8 mouse cellular contexts compared by ENCODE assay signal in the genomic region with DNA sequence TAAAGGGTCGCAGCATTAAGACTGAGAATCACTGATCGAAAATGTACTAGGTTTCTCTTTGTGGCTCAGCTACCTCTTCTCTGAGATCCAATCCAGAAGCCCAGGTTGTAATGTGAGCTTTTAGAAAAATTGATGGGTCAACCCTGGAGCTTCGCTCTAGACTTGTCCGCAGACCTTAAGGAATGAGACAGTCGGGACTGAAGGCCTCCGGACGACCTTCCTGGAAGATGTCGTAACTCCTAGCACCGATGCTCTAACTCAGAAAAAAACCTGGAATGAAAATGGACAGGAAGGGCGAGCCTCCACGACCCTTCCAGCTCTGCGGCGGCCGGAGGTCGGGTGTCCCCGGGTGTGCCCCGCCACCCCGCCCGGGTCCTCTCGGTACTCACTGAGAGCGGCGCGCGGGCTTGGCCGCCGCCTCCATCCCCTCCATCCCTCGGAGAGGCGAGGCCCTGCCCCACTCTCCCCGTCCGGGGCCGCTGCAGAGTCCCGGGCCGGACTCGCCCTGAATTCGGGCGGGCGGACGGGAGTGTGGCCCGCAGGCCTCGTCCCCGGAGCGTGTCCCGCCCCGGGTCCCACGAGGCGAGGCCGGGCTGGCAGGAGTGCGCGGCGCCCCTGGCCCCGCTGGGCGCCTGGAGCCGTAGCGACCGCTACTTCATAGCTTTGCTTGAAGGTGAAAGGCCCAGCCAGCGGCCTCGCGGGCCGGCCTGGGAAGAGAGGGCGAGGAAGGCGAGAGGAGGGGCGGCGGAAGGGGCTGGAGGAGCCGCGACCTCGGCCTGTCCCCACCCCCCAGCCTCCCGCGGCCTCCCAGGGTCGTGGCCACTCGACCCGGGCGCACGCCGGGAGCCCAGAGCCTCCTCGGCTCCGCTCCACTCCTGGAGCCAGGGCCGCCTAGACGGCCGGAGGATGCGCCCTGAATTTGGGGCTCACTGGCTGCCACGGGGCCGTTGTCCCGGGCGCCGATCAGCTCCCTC. TPM values are rescaled to one million over a fixed set of nuclear protein-coding genes. Genes with fewer than 3 reads are reported as not detected.
A peak's percentile ranks its signal among the peaks of the same experiment; 100 is the strongest.
DNase-seq lines count a peak whose midpoint lies in the region; ATAC-seq and TF ChIP-seq lines count a peak whose summit lies in the region.

TSS of gene BC034090 (minus strand) at position 648 of the 974 bp plus-strand sequence.

- H3K79me2 ChIP-seq in C2C12 (ENCODE audit: control insufficient read depth, insufficient read depth): no peaks in the 10 kb centered on the region

- H3K9ac ChIP-seq in forebrain, embryonic 13.5 days: peak within 1 kb of the TSS; percentile 76
- peak within 1 kb of the TSS; percentile 92 for H3K9ac ChIP-seq in heart, postnatal 0 days (replicated peaks; ENCODE audit: low read depth, low read length)
- H3K9ac ChIP-seq in stomach, postnatal 0 days (ENCODE audit: low read length): peak within 1 kb of the TSS; percentile 86

- peaks cover 22% of the 10 kb centered on the region for H3K4me1 ChIP-seq in forebrain, embryonic 13.5 days
- H3K4me1 ChIP-seq in heart, postnatal 0 days (ENCODE audit: control insufficient read depth, insufficient read depth): peaks cover 35% of the 10 kb centered on the region
- no peaks in the 10 kb centered on the region for H3K4me1 ChIP-seq in stomach, postnatal 0 days (replicated peaks; ENCODE audit: control insufficient read depth, insufficient read depth)

- H3K4me2 ChIP-seq in forebrain, embryonic 13.5 days: peak within 1 kb of the TSS; percentile 88
- peak within 1 kb of the TSS; percentile 85 for H3K4me2 ChIP-seq in heart, postnatal 0 days (ENCODE audit: low read depth, low read length)
- peak within 1 kb of the TSS; percentile 71 for H3K4me2 ChIP-seq in stomach, postnatal 0 days (replicated peaks; ENCODE audit: low read depth)

- H3ac ChIP-seq in C2C12 (ENCODE audit: control insufficient read depth, insufficient read length, low read depth): peak within 1 kb of the TSS; percentile 66

- H3K27ac ChIP-seq in forebrain, embryonic 13.5 days: peak within 1 kb of the TSS; percentile 8; the same call in 1 of the 2 replicates
- H3K27ac ChIP-seq in heart, postnatal 0 days (ENCODE audit: low read depth): peak within 1 kb of the TSS; percentile 97
- H3K27ac ChIP-seq in stomach, postnatal 0 days (replicated peaks): peak within 1 kb of the TSS; percentile 87

- H3K9me3 ChIP-seq in forebrain, embryonic 13.5 days (replicated peaks): no peaks in the 10 kb centered on the region
- no peaks in the 10 kb centered on the region for H3K9me3 ChIP-seq in heart, postnatal 0 days (replicated peaks; ENCODE audit: control insufficient read depth, low read length)
- no peaks in the 10 kb centered on the region for H3K9me3 ChIP-seq in stomach, postnatal 0 days (ENCODE audit: control insufficient read depth, low read length)

- peak; percentile 81 to 93 for DNase-seq in adrenal gland, adult (ENCODE audit: inconsistent age in 2 of 2, low spot score in 1 of 2)
- DNase-seq in heart, postnatal 0 days (ENCODE audit: low spot score): peak; percentile 48
- peak; percentile 76 to 90 for DNase-seq in kidney, postnatal 25 days
- DNase-seq in stomach, postnatal 0 days (ENCODE audit: low spot score): peak; percentile 41
- DNase-seq in cerebellum, adult 9-10 months: no peak

- TF ChIP-seq EP300 in heart, postnatal 0 days (IDR thresholded peaks at IDR 0.05; ENCODE audit: low read depth): no peak
- no peak for TF ChIP-seq EP300 in stomach, postnatal 0 days (optimal IDR thresholded peaks at IDR 0.05)

- H3K79me3 ChIP-seq in C2C12 (ENCODE audit: low read depth): no peaks in the 10 kb centered on the region

- H3K27me3 ChIP-seq in C2C12 (ENCODE audit: control insufficient read depth, insufficient read depth, insufficient read length): no peaks in the 10 kb centered on the region
- peaks cover 25% of the 10 kb centered on the region for H3K27me3 ChIP-seq in forebrain, embryonic 13.5 days
- no peaks in the 10 kb centered on the region for H3K27me3 ChIP-seq in heart, postnatal 0 days (ENCODE audit: control insufficient read depth, insufficient read depth, low read length)
- H3K27me3 ChIP-seq in stomach, postnatal 0 days (ENCODE audit: control insufficient read depth, insufficient read depth, low read length): no peaks in the 10 kb centered on the region

- no peaks in the 10 kb centered on the region for H3K36me3 ChIP-seq in C2C12 (ENCODE audit: control insufficient read depth, insufficient read depth)
- no peaks in the 10 kb centered on the region for H3K36me3 ChIP-seq in forebrain, embryonic 13.5 days (ENCODE audit: poor library complexity, severe bottlenecking)
- H3K36me3 ChIP-seq in heart, postnatal 0 days (replicated peaks; ENCODE audit: control insufficient read depth, insufficient read depth, low read length): peaks cover 25% of the 10 kb centered on the region
- H3K36me3 ChIP-seq in stomach, postnatal 0 days (ENCODE audit: control insufficient read depth, insufficient read depth, low read length): no peaks in the 10 kb centered on the region

- peak within 1 kb of the TSS; percentile 14 for H3K4me3 ChIP-seq in C2C12 (ENCODE audit: insufficient read depth, poor library complexity, severe bottlenecking)
- H3K4me3 ChIP-seq in forebrain, embryonic 13.5 days: peak within 1 kb of the TSS; percentile 51
- peak within 1 kb of the TSS; percentile 74 for H3K4me3 ChIP-seq in heart, postnatal 0 days (ENCODE audit: low read depth, low read length)
- peak within 1 kb of the TSS; percentile 56 for H3K4me3 ChIP-seq in stomach, postnatal 0 days (ENCODE audit: low read depth, low read length)

- WGBS in forebrain, embryonic 13.5 days: 2% methylated on average over 85 of the region's 85 CpGs
- WGBS in heart, postnatal 0 days: 1% methylated on average over 83 of the region's 85 CpGs
- WGBS in stomach, postnatal 0 days: 3% methylated on average over 75 of the region's 85 CpGs

- ATAC-seq in forebrain, embryonic 13.5 days: peak; percentile 76
- peak; percentile 81 for ATAC-seq in heart, postnatal 0 days (ENCODE audit: insufficient read depth, low read depth)
- ATAC-seq in megakaryocyte progenitor cell, adult 5-6 weeks (replicated peaks; ENCODE audit: poor library complexity): peak; percentile 49
- peak; percentile 80 for ATAC-seq in stomach, postnatal 0 days (ENCODE audit: low FRiP score, low TSS enrichment)

- no peak for TF ChIP-seq CTCF in C2C12 (IDR thresholded peaks at IDR 0.05; ENCODE audit: control insufficient read depth, insufficient read depth, insufficient read length)
- no peak for TF ChIP-seq CTCF in heart, postnatal 0 days (IDR thresholded peaks at IDR 0.05; ENCODE audit: low read depth)
- TF ChIP-seq CTCF in stomach, postnatal 0 days (IDR thresholded peaks at IDR 0.05; ENCODE audit: low read depth): peak; percentile 10; the same call in 1 of the 2 replicates

TF ChIP-seq in C2C12, 6 proteins besides CTCF, POLR2A, EP300 and RAD21:
- peak; percentile 20 for TF ChIP-seq CEBPB (IDR thresholded peaks at IDR 0.05; ENCODE audit: low read depth)
- no peak for TF ChIP-seq FOSL1 (IDR thresholded peaks at IDR 0.05; ENCODE audit: insufficient read depth, low read length, poor library complexity, severe bottlenecking)

RNA-seq across cellular contexts. Expression of gene BC034090, which starts in this region (rescaled TPM):
- polyA plus RNA-seq in C2C12 (2012; fragmentation: generic; extraction: Trizol): 4.9 TPM
- 2.5 and 3.4 TPM in 2 replicates for polyA plus RNA-seq in forebrain, embryonic 13.5 days (2015; fragmentation: Nextera tagmentation; extraction: Ambion mirVana)
- 45.1 and 82.1 TPM in 2 replicates for total RNA-seq in heart, postnatal 0 days (2014; rRNA removed; ENCODE audit: low replicate concordance)
- polyA plus RNA-seq in heart, postnatal 0 days (2015; fragmentation: Nextera tagmentation; extraction: Ambion mirVana): 9.5 and 9.7 TPM in 2 replicates
- 0.07 TPM in 1 of 2 replicates, not detected in the other for total RNA-seq in megakaryocyte progenitor cell, adult 5-6 weeks (2015)
- 0.20 TPM in 1 of 2 replicates, not detected in the other for total RNA-seq in megakaryocyte progenitor cell, adult 5-6 weeks (2017)
- polyA plus RNA-seq in stomach, postnatal 0 days (2015; fragmentation: Nextera tagmentation; extraction: Ambion mirVana): 1.6 TPM in 2 replicates

Comparison
In these comparisons a context has a peak if more than half of its experiments do, and no peak if none do; other contexts are left out.
1. RNA of gene BC034090 (total RNA-seq): 45.1 to 82.1 TPM in heart, postnatal 0 days; 0.07 to 0.20 TPM in megakaryocyte progenitor cell, adult 5-6 weeks; every median in the first group is over 10 times any median in the second.
2. Peak in ATAC-seq in megakaryocyte progenitor cell, adult 5-6 weeks; RNA of the gene not detected or under 1 TPM.
3. H3K4me3 ChIP-seq: peak in every context shown above with its lines; median percentile 74 in heart, postnatal 0 days; 56 in stomach, postnatal 0 days; 51 in forebrain, embryonic 13.5 days; 14 in C2C12.
4. H3K27ac ChIP-seq: peak in every context shown above with its lines; median percentile 97 in heart, postnatal 0 days; 87 in stomach, postnatal 0 days; 8 in forebrain, embryonic 13.5 days.
5. Peak in every context shown above with its lines, with median percentiles within 50 percentile points of each other: ATAC-seq, H3K4me2 ChIP-seq and H3K9ac ChIP-seq.